Mouse (Mus musculus) spleen, adult 2 months (tissue): Measurements from ENCODE around the gene Elovl3. TPM values are rescaled to one million over a fixed set of nuclear protein-coding genes. Genes with fewer than 3 reads are reported as not detected.
A peak's percentile ranks its signal among the peaks of the same experiment; 100 is the strongest.

Experiments used
- DNase-seq, 2 experiments: peaks; one replicate each; pipeline versions ENCODE4 v3.0.0 to v3.0.0-alpha.2; 2012 to 2021; ENCODE audit warnings: low spot score in 2 of 2, low read depth in 1 of 2
- H3K27ac ChIP-seq: fragments of 200-500 bp; 2 replicates; pipeline ENCODE4 v1.5.1; 2012; ENCODE audit warnings: low read length, inconsistent platforms; ENCODE audit not compliant: insufficient read depth
- H3K27me3 ChIP-seq: fragments of 200-500 bp; 2 replicates; pipeline ENCODE4 v1.6.1; 2012; ENCODE audit warnings: mild to moderate bottlenecking, moderate library complexity, low read length, inconsistent platforms; ENCODE audit not compliant: control insufficient read depth, insufficient read depth
- H3K36me3 ChIP-seq: fragments of 200-500 bp; 2 replicates; pipeline ENCODE4 v1.6.1; 2012; ENCODE audit warnings: mild to moderate bottlenecking, low read length, inconsistent platforms; ENCODE audit not compliant: control insufficient read depth, insufficient read depth
- H3K4me1 ChIP-seq: fragments of 200-500 bp; 2 replicates; pipeline ENCODE4 v1.6.1; 2011; ENCODE audit warnings: inconsistent platforms; ENCODE audit not compliant: control insufficient read depth, insufficient read depth, insufficient read length
- H3K4me3 ChIP-seq: fragments of 200-500 bp; 2 replicates; pipeline ENCODE4 v1.5.1; 2011; ENCODE audit warnings: mild to moderate bottlenecking, inconsistent platforms; ENCODE audit not compliant: insufficient read depth, insufficient read length; ENCODE audit errors: extremely low read depth
- CTCF ChIP-seq: fragments of 200-500 bp; IDR thresholded peaks from 2 replicates; pipeline ENCODE4 v1.5.1; 2011; ENCODE audit warnings: mild to moderate bottlenecking, inconsistent platforms; ENCODE audit not compliant: insufficient read depth, insufficient read length, insufficient replicate concordance; ENCODE audit errors: extremely low read depth
- POLR2A ChIP-seq: fragments of 200-500 bp; IDR thresholded peaks from 2 replicates; pipeline ENCODE4 v1.6.1; 2011; ENCODE audit warnings: low read depth, low read length, inconsistent platforms
- WGBS: fragments of 180-500 bp; shearing (Covaris S2); methylation state at CpG from one replicate; pipeline ENCODE4 v1.1.7; 2018; 5-methylcytosine and 5-hydroxymethylcytosine counted together
- polyA plus RNA-seq: library from polyadenylated mRNA; depleted of rRNA; stranded (reverse); fragments of >200 nt; gene quantifications from 2 replicates; pipeline ENCODE4 v1.2.3, GENCODE M21; 2012; rRNA removed

The Elovl3 gene
- polyA plus RNA-seq = not detected in 2 replicates

DNA sequence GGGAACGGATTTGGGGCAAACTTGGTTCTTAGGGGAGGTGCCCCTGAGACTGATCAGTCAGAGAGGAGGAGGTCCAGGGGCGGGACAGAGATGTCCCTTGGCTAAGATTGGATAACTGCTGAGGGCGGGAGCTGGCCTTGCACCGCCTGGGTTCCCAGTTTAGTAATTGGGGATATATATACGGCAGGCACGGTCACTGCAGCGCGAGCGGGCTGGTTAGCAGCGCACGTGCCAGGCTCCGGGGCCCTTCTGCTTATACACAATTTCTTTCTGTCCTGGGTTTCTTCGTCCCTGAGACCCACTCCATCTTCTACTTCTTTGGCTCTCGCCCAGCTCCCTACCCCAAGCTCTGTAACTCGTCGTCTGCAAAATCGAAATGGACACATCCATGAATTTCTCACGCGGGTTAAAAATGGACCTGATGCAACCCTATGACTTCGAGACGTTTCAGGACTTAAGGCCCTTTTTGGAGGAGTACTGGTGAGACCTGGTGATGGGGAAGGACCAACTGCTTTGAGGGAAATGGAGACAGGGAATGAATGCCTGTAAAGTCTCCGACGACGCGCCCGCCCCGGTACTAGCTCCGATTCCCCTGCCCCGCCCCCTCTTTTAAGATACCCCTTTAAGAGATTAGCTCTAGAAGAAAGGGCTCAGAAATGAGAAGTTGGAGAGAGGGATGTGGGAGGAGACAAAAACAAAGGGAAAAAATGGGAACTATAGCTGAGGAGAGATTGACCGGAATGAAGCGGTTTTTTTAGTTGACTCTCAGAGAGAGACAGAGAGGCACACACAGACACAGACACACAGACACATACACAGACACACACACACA is at the start of gene Elovl3:
TSS of gene Elovl3 (plus strand) at position 204 of the 832 bp plus-strand sequence.
- Histone ChIP-seq H3K4me3 (no peak within 1 kb of the TSS), H3K36me3 (no peaks in the 10 kb centered on the region), H3K27me3 (peaks cover 14% of the 10 kb centered on the region), H3K27ac (no peak within 1 kb of the TSS), H3K4me1 (peaks cover 16% of the 10 kb centered on the region)
- DNase-seq = no peak
- no peak for TF ChIP-seq CTCF
- no peak for TF ChIP-seq POLR2A
- WGBS = 2% methylated on average over 31 of the region's 31 CpGs

DNA sequence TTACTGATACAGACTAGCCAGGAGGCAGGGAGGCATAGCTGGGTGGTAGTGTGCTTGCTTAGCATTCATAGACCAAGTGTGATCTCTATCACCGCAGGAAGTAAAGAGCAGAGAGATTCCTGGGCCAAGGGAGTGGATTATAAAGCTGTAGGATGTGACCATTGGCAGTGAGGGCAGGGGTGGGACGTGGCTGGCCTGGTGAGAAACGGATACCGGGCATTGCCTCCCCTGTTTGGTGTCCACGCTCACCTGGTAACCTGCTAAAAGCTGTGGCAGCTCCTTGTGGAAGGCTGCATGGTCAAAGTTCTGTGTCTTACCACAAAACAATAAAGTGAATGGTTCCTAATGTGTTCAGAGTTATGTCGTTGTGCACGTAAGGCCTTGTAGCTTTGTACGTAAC is 46.5 kb upstream of the Elovl3 start:
- no peak overlapping the region for H3K27ac ChIP-seq
- H3K27me3 ChIP-seq = no peaks in the 10 kb centered on the region
- no peak for TF ChIP-seq CTCF
- TF ChIP-seq POLR2A = no peak
- WGBS = 93% methylated on average over 8 of the region's 8 CpGs
- H3K36me3 ChIP-seq = peaks cover 40% of the 10 kb centered on the region
- no peak overlapping the region for H3K4me3 ChIP-seq
- no peak for DNase-seq
- H3K4me1 ChIP-seq = no peaks in the 10 kb centered on the region

- no peaks in the 10 kb centered on the region for H3K4me1 ChIP-seq
- DNase-seq = peak; percentile 35 to 42
- peaks cover 33% of the 10 kb centered on the region for H3K36me3 ChIP-seq
- WGBS = 43% methylated on average over 3 of the region's 3 CpGs
- H3K27ac ChIP-seq = no peak overlapping the region
- peak; percentile 43; the same call in 1 of the 2 replicates for TF ChIP-seq CTCF
- TF ChIP-seq POLR2A = no peak
- H3K4me3 ChIP-seq = no peak overlapping the region
- H3K27me3 ChIP-seq = no peaks in the 10 kb centered on the region
Observed at GRCm38 (mm10) chr19:46086337-46086736, 45.4 kb upstream of the Elovl3 start.

- no peaks in the 10 kb centered on the region for H3K4me1 ChIP-seq
- no peak overlapping the region for H3K27ac ChIP-seq
- no peak for TF ChIP-seq POLR2A
- no peak for TF ChIP-seq CTCF
- H3K4me3 ChIP-seq = no peak overlapping the region
- 90% methylated on average over 7 of the region's 7 CpGs for WGBS
- H3K36me3 ChIP-seq = peaks cover 17% of the 10 kb centered on the region
- H3K27me3 ChIP-seq = no peaks in the 10 kb centered on the region
- DNase-seq = no peak
Observed at GRCm38 (mm10) chr19:46087871-46088270, 43.8 kb upstream of the Elovl3 start.

GRCm38 (mm10) chr19:46091641-46092040 is 40.1 kb upstream of the Elovl3 start:
- H3K27ac ChIP-seq = no peak overlapping the region
- H3K36me3 ChIP-seq = no peaks in the 10 kb centered on the region
- no peak overlapping the region for H3K4me3 ChIP-seq
- no peak for DNase-seq
- no peaks in the 10 kb centered on the region for H3K4me1 ChIP-seq
- no peaks in the 10 kb centered on the region for H3K27me3 ChIP-seq
- 90% methylated on average over 4 of the region's 4 CpGs for WGBS
- TF ChIP-seq POLR2A (no peak), CTCF (no peak)

DNA sequence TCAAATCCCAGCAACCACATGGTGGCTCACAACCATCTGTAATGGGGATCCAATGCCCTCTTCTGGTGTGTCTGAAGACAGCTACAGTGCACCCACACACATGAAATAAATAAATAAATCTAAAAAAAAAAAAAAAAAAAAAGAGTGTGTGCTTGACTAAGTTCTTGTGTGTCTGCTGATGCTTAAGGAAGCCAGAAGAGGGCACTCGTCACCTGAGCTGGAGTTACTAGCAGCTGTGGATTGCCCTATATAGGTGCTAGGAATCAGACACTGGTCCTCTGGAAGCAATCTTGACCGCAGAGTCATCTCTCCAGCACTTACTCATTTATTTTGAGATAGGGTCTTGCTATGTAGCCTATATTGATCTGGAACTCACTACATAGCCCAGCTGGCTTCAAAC is 37.6 kb upstream of the Elovl3 start:
- Histone ChIP-seq H3K27me3 (no peaks in the 10 kb centered on the region), H3K4me3 (no peak overlapping the region), H3K27ac (no peak overlapping the region), H3K36me3 (no peaks in the 10 kb centered on the region), H3K4me1 (no peaks in the 10 kb centered on the region)
- DNase-seq = no peak
- WGBS = 98% methylated on average over 2 of the region's 2 CpGs
- TF ChIP-seq CTCF (no peak), POLR2A (no peak)

DNA sequence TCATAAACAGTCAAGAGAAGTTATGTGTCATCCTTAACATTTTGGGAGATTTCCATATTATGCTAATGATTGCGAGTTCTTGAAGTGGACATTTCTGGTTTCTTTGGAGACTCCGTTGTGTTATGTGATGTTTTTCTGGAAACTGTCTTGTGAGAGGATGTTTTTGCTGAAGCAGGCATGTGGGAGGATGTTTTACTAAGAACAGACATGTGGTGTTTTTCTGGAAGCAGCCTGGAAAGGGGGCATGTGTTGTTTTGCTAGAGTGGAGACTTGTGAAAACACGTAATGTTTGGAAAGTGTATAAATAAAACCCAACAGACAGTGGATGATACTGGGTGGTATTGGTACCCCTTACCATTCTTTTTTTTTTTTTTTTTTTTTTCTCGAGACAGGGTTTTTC is 36.4 kb upstream of the Elovl3 start:
- 84% methylated on average over 4 of the region's 4 CpGs for WGBS
- no peaks in the 10 kb centered on the region for H3K27me3 ChIP-seq
- H3K27ac ChIP-seq = no peak overlapping the region
- H3K4me3 ChIP-seq = no peak overlapping the region
- H3K4me1 ChIP-seq = no peaks in the 10 kb centered on the region
- no peak for TF ChIP-seq CTCF
- no peak for TF ChIP-seq POLR2A
- no peak for DNase-seq
- H3K36me3 ChIP-seq = no peaks in the 10 kb centered on the region
